Mouse (Mus musculus) heart, embryonic 10.5 days (tissue): ENCODE results near the gene Gon4l. TPM values are rescaled to one million over a fixed set of nuclear protein-coding genes. Genes with fewer than 3 reads are reported as not detected.
A peak's percentile ranks its signal among the peaks of the same experiment; 100 is the strongest.

Experiments used
- DNase-seq: peaks from one replicate; pipeline ENCODE4 v3.0.0-alpha.2; 2017; ENCODE audit warnings: low spot score
- H3K27ac ChIP-seq: fragments of 300-500 bp; sonication (generic); 2 replicates; pipeline ENCODE4 v1.5.1; 2016; ENCODE audit warnings: mild to moderate bottlenecking
- H3K27me3 ChIP-seq: fragments of 300-500 bp; sonication (generic); 2 replicates; pipeline ENCODE4 v1.6.1; 2016; ENCODE audit warnings: mild to moderate bottlenecking; ENCODE audit not compliant: poor library complexity, insufficient read depth, severe bottlenecking
- H3K36me3 ChIP-seq: fragments of 300-500 bp; sonication (generic); 2 replicates; pipeline ENCODE4 v1.6.1; 2016; ENCODE audit warnings: mild to moderate bottlenecking, moderate library complexity
- H3K4me1 ChIP-seq: fragments of 300-500 bp; sonication (generic); 2 replicates; pipeline ENCODE4 v1.6.1; 2016; ENCODE audit warnings: mild to moderate bottlenecking
- H3K4me3 ChIP-seq: fragments of 300-500 bp; sonication (generic); 2 replicates; pipeline ENCODE4 v1.5.1; 2016; ENCODE audit warnings: mild to moderate bottlenecking, moderate library complexity
- H3K9me3 ChIP-seq: fragments of 300-500 bp; sonication (generic); 2 replicates; pipeline ENCODE4 v1.6.1; 2016; ENCODE audit warnings: mild to moderate bottlenecking, moderate library complexity
- WGBS: fragments of 180-500 bp; shearing (Covaris S2); methylation state at CpG from one replicate; pipeline ENCODE4 v1.1.7; 2016; 5-methylcytosine and 5-hydroxymethylcytosine counted together
- polyA plus RNA-seq: library from polyadenylated mRNA; unstranded; fragments of >200 nt; fragmentation: Nextera tagmentation; extraction: Ambion mirVana; gene quantifications from 2 replicates; pipeline ENCODE4 v1.2.1, GENCODE M21; 2016

Gene Gon4l
- polyA plus RNA-seq, 1 experiment from 2014 or later: 13.7 TPM

- DNase-seq: no peak
- WGBS: 68% methylated on average over 9 of the region's 9 CpGs
- H3K27ac ChIP-seq: no peak overlapping the region
- no peaks in the 10 kb centered on the region for H3K4me1 ChIP-seq
- H3K36me3 ChIP-seq: peaks cover 68% of the 10 kb centered on the region
- no peaks in the 10 kb centered on the region for H3K27me3 ChIP-seq
- H3K4me3 ChIP-seq: no peak overlapping the region
- H3K9me3 ChIP-seq: peaks cover 4% of the 10 kb centered on the region; the same call in 1 of the 2 replicates
Observed at GRCm38 (mm10) chr3:88921411-88921810, 86.4 kb downstream of the Gon4l start.

- H3K36me3 ChIP-seq: peaks cover 93% of the 10 kb centered on the region
- no peak overlapping the region for H3K27ac ChIP-seq
- peaks cover 4% of the 10 kb centered on the region; the same call in 1 of the 2 replicates for H3K9me3 ChIP-seq
- H3K27me3 ChIP-seq: no peaks in the 10 kb centered on the region
- no peak overlapping the region for H3K4me3 ChIP-seq
- DNase-seq: no peak
- WGBS: 76% methylated on average over 8 of the region's 8 CpGs
- H3K4me1 ChIP-seq: no peaks in the 10 kb centered on the region
Observed at GRCm38 (mm10) chr3:88923989-88924591, 89.1 kb downstream of the Gon4l start.

GRCm38 (mm10) chr3:88925651-88926050 lies 90.6 kb downstream of the Gon4l start:
- DNase-seq: no peak
- Histone ChIP-seq H3K27me3 (no peaks in the 10 kb centered on the region), H3K9me3 (peaks cover 4% of the 10 kb centered on the region; the same call in 1 of the 2 replicates), H3K27ac (no peak overlapping the region), H3K4me3 (no peak overlapping the region), H3K36me3 (peaks cover 99% of the 10 kb centered on the region), H3K4me1 (no peaks in the 10 kb centered on the region)
- WGBS: 87% methylated on average over 2 of the region's 2 CpGs

- Histone ChIP-seq H3K27ac (no peak overlapping the region), H3K36me3 (peaks cover 100% of the 10 kb centered on the region), H3K27me3 (no peaks in the 10 kb centered on the region), H3K9me3 (no peaks in the 10 kb centered on the region), H3K4me3 (no peak overlapping the region), H3K4me1 (no peaks in the 10 kb centered on the region)
- no peak for DNase-seq
- 87% methylated on average over 3 of the region's 3 CpGs for WGBS
Observed at GRCm38 (mm10) chr3:88929501-88929900, 94.5 kb downstream of the Gon4l start.

GRCm38 (mm10) chr3:88939071-88939470 lies 104.0 kb downstream of the Gon4l start:
- 92% methylated on average over 10 of the region's 10 CpGs for WGBS
- H3K4me1 ChIP-seq: no peaks in the 10 kb centered on the region
- H3K9me3 ChIP-seq: no peaks in the 10 kb centered on the region
- DNase-seq: no peak
- H3K27me3 ChIP-seq: no peaks in the 10 kb centered on the region
- no peak overlapping the region for H3K4me3 ChIP-seq
- peaks cover 74% of the 10 kb centered on the region for H3K36me3 ChIP-seq
- H3K27ac ChIP-seq: no peak overlapping the region

GRCm38 (mm10) chr3:88939749-88940148 lies 104.7 kb downstream of the Gon4l start:
- no peak overlapping the region for H3K27ac ChIP-seq
- no peaks in the 10 kb centered on the region for H3K4me1 ChIP-seq
- WGBS: 74% methylated on average over 3 of the region's 3 CpGs
- H3K27me3 ChIP-seq: no peaks in the 10 kb centered on the region
- H3K4me3 ChIP-seq: no peak overlapping the region
- H3K9me3 ChIP-seq: no peaks in the 10 kb centered on the region
- peaks cover 67% of the 10 kb centered on the region for H3K36me3 ChIP-seq
- no peak for DNase-seq

GRCm38 (mm10) chr3:88942316-88942880 lies 107.4 kb downstream of the Gon4l start:
- Histone ChIP-seq H3K27ac (no peak overlapping the region), H3K9me3 (no peaks in the 10 kb centered on the region), H3K36me3 (peaks cover 44% of the 10 kb centered on the region), H3K27me3 (no peaks in the 10 kb centered on the region), H3K4me1 (no peaks in the 10 kb centered on the region), H3K4me3 (no peak overlapping the region)
- DNase-seq: no peak
- 90% methylated on average over 10 of the region's 10 CpGs for WGBS

- 93% methylated on average over 4 of the region's 4 CpGs for WGBS
- H3K27me3 ChIP-seq: no peaks in the 10 kb centered on the region
- H3K4me3 ChIP-seq: no peak overlapping the region
- H3K36me3 ChIP-seq: peaks cover 28% of the 10 kb centered on the region
- H3K27ac ChIP-seq: no peak overlapping the region
- no peaks in the 10 kb centered on the region for H3K9me3 ChIP-seq
- peaks cover 12% of the 10 kb centered on the region for H3K4me1 ChIP-seq
- DNase-seq: no peak
Observed at GRCm38 (mm10) chr3:88944109-88944508, 109.1 kb downstream of the Gon4l start.

GRCm38 (mm10) chr3:88949786-88950575 lies 115.0 kb downstream of the Gon4l start:
- no peaks in the 10 kb centered on the region for H3K9me3 ChIP-seq
- DNase-seq: peak; percentile 96
- no peaks in the 10 kb centered on the region for H3K36me3 ChIP-seq
- WGBS: under 1% methylated on average over 54 of the region's 92 CpGs
- H3K4me3 ChIP-seq: peak overlapping the region; percentile 91
- H3K4me1 ChIP-seq: peaks cover 26% of the 10 kb centered on the region
- H3K27ac ChIP-seq: peak overlapping the region; percentile 100
- H3K27me3 ChIP-seq: no peaks in the 10 kb centered on the region

- WGBS: 1% methylated on average over 45 of the region's 64 CpGs
- peak; percentile 93 for DNase-seq
- no peaks in the 10 kb centered on the region for H3K27me3 ChIP-seq
- H3K9me3 ChIP-seq: no peaks in the 10 kb centered on the region
- H3K27ac ChIP-seq: peak within 1 kb of the TSS; percentile 100
- peaks cover 26% of the 10 kb centered on the region for H3K4me1 ChIP-seq
- H3K4me3 ChIP-seq: peak within 1 kb of the TSS; percentile 91
- H3K36me3 ChIP-seq: no peaks in the 10 kb centered on the region
Observed at GRCm38 (mm10) chr3:88950576-88951326, 115.7 kb downstream of the Gon4l start, which contains the start of the genes Ash1l and Dap3. Gene Ash1l, plus strand, starts transcription at chr3:88950622. Gene Dap3, minus strand, starts transcription at chr3:88951181.

- Histone ChIP-seq H3K36me3 (no peaks in the 10 kb centered on the region), H3K4me3 (peak overlapping the region; percentile 91), H3K27me3 (no peaks in the 10 kb centered on the region), H3K9me3 (no peaks in the 10 kb centered on the region), H3K27ac (peak overlapping the region; percentile 100), H3K4me1 (peaks cover 26% of the 10 kb centered on the region)
- no peak for DNase-seq
- 1% methylated on average over 5 of the region's 5 CpGs for WGBS
Observed at GRCm38 (mm10) chr3:88951327-88951800, 116.3 kb downstream of the Gon4l start.

- H3K27ac ChIP-seq: no peak overlapping the region
- no peaks in the 10 kb centered on the region for H3K27me3 ChIP-seq
- H3K4me3 ChIP-seq: no peak overlapping the region
- H3K36me3 ChIP-seq: no peaks in the 10 kb centered on the region
- H3K9me3 ChIP-seq: no peaks in the 10 kb centered on the region
- DNase-seq: no peak
- peaks cover 25% of the 10 kb centered on the region for H3K4me1 ChIP-seq
- WGBS: 89% methylated on average over 4 of the region's 4 CpGs
Observed at GRCm38 (mm10) chr3:88953246-88953645, 118.2 kb downstream of the Gon4l start.
